Mouse (Mus musculus): ENCODE measurements around the gene Cadm4.

Cadm4 gene

DNA sequence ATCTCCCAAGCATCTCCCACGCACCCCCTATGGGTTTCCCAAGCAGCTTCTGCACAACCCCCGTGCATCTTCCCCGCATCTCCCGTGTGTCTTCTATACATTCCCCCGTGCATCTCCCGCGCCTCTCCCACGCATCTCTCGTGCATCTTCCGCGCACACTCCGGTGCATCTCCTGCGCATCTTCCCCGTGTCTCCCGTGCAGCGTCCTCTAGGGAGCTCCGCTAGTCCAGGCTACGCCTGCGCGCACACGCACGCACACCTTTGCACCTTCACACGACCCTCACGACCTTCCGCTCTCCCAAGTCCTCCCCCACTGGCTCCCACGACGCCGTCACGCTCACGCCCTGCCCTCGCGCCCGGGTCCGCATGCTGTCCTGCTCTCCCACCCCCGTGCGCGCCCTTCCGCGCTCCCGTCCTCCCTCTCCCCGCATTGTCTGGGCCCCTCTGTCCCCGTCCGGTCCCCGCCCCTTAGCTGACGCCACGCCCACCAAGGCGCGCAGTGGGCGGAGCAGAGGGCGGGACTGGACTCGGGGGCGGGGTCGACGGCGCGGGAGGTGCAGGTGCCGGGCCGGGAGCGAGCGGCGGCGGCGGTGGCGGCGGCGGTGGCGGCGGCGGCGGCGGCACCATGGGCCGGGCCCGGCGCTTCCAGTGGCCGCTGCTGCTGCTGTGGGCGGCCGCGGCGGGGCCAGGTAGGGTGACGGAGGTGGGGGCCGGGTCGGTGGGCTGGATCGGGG is at the start of gene Cadm4:
Gene Cadm4, plus strand, starts transcription at position 550 of the 734 bp plus-strand sequence.
- DNase-seq = peak; percentile 94

DNA sequence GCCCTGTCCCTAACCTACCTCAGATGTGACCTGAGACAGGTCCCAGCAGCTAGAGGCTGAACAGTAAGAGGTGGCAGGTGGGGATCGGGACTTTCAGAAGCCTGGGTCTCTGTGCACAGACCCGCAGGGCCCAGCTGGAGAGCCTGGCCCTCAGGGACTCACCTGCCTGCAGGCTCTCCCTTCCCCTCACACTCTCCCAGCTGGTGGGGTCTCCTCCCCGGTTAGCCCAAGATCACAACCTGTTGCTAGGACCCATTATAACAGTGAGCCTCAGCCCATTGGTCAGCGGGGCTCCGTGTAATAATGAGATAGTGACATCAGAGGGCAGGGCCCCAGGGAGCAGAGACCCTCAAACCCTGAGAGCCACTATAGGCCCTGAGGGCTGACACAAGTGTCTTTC is 46.5 kb upstream of the Cadm4 start:
- DNase-seq = peak; percentile 31

DNA sequence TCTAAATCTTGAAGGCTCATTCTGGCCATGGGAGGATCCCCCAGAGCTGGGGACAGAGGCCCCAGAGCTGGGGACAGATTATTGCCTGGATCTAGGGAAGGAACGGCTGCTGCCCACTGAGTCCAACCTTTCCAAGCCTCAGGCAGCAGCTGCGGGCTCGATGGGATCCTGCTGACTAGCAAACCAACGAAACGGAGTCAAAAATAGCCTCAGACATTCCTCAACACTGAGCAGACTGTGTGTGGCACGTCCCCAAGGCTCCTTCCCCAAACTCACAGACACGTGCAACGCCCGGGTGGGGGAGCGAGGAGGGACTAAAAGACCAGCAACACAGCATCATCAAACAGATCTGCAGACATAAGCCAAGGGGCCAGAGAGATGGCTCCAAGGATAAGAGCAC is 43.8 kb upstream of the Cadm4 start:
- DNase-seq = peak; percentile 69

DNA sequence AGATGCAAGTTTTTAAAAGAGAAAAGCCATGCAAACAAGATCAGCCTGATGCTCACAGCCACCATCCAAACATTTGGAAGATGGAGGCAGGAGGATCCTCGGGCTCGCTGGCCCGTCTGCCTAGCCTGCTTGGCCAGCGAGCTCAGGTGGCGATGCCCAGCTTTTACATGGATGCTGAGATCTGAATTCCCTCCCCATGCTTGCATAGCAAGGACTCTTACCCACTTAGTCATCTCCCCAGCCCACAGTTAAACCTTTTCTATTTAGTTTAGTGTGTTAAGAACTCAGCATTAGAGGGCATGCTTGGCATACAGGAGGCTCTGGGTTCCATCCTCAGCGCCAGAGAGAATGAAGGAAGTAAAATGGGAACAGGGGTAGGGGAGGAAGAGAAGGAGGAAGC is 42.6 kb upstream of the Cadm4 start:
- DNase-seq = no peak

DNA sequence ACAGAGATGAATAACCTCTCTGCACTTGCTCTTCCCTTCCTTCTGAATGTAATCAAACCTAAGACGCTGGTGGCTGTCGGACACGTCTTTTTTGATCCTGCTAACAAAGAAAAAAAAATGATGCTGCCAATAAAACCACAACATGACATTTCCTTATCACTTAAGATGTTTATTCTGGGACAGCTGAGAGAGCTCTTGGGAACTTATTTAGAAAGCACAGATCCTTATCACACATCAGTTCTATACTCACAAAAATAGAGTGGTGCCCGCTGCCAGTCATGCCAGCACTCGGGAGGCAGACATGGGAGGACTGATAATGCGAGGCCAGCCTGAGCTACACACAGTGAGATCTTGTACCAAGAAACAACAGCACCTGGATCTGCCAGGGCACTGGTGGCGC is 41.9 kb upstream of the Cadm4 start:
- no peak for DNase-seq

DNA sequence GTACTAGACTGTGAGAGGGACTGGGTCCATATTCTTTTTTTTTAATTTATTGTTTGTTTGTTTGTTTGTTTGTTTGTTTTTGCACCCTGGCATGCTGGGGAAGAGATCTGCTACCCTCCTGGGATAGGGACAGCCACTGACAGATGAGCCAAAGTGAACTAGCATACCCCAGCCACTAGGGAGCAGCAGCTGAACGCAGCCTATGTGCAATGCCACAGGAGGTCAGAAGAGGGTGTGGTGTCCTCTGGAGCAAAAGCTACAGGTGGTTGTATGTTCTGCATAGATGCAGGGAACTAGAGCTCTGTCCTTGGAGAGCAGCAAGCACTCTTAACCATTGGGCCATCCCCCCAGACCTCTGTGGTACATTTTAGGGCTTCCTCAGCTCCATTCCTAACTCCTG is 40.0 kb upstream of the Cadm4 start:
- DNase-seq = peak; percentile 69

DNA sequence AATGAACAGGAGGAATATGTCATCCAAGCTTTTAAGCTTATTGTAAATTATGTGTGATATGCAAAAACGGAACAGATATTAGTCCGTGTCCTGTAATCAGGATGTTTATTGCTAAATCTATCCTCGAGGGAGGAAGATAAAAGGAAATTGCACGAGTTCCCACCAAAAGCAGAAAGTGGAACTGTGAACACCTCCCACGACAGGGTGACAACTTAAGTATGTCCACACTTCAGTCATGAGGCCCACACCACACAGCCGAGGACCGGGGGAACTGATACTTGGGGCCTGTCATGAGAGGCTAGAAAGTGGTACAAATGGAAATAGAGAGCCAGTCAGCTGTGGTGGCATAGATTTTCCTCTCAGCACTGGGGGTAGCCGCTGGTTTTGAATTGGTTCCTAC is 39.5 kb upstream of the Cadm4 start:
- no peak for DNase-seq

DNA sequence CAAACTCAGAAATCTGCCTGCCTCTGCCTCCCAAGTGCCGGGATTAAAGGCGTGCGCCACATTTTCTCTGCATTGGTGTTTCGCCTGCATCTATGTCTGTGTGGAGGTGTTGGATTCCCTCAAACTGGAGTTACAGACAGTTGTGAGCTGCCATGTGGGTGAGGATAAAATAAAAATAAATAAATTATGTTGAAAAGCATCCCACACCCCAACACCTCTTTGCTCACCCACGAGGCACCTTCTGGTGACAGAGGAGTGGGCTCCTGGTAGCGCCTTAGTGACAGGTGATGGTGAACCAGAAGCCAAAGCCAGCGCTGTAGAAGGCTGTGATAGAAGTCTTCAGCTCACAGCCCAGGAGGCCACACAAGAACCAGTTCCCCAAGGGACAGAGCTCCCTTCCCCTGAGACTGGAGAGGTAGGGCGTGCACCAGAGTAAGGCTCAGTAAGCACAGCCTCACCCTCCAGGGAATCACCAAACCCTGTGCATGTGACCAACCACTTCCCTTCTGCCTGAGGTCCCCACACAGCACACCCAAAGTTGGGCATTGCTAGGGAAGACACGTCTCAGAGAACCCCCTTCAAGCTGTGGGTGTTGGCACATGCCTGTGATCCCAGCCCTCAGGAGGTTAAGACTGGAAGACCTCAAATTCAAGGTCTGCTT is 36.4 kb upstream of the Cadm4 start:
- DNase-seq = no peak

DNA sequence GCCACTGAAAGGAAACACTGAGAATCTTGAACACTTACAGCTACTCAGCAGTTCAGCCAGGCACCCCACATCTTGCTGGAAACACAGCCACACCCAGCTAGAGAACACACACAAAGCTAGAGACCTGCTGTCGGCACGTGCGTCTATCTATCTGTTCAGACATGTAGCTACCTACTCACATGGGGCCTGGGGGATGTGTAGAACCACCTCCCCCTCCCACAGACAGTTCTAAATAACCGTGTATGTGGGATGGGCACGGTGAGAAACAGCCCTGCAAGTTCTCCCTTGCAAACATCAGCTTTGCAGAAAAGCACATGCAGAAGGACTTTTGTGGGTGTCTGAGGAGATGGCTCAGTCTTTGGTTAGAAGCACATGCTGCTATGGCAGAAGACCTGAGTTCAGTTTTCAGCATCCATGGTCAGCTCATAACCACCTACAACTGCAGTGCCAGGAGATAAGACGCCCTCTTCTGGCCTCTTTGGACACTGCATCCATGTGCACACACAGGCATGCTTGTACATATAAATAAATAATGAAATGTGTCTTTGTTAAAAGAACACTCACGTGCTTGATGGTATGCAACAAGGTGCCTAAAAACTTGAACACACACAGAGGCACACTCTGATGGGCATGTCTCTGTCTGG is 35.0 kb upstream of the Cadm4 start:
- no peak for DNase-seq

DNA sequence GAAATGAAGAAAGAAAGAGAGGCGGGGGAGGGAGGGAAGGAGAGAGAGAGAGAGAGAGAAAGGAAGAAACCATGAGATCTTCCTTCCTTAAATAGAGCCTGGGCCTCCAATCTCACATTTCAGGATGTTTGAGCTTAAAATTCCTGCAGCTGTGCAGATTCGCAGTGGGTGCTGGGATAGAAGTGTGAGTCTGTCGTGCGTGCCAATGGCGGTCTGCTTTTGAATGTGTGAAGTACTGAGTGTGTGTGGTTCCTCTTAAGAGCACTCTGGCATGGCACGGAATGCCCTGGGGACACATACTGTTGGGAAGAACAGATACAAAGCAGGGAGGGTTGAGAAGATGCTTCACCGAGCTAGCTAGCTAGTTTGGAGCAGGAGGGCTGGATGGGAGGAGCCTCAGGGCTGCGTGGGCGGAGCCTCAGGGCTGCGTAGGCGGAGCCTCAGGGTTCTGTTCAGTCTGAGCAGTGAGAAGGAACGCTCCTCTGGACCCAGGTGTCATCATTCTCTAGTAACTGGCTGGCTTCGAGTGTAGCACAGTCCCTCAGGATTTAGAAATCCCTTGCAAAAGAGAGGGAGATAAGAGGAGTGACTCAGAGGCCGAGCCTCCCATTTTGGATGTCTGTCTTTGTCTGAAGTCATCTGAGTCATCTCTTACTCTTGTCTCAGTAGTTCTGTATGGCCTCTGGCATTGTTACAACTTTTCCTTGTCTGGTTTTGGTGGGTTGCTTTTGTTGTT is 32.9 kb upstream of the Cadm4 start:
- DNase-seq = no peak

DNA sequence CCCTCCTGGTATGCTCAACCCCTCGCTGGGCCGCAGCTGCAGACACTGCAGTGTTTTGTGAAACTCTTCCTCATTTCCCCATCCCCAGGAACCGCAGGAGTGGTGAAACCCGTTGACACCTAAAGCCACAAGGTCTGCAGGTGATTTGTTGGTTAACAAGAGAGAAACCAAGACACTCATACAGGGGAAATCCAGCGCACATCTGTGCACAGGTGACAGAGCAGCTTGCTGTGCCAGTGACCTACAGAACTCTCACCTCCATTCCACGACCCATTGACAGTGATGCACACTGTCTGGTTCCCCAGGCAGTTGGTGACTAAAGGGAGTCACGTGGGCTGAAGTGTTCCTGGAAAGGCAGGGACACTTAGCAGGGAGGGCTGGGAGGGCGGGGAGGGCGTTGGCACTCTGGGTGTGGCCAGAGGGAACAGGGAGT is 31.2 kb upstream of the Cadm4 start:
- no peak for DNase-seq

DNA sequence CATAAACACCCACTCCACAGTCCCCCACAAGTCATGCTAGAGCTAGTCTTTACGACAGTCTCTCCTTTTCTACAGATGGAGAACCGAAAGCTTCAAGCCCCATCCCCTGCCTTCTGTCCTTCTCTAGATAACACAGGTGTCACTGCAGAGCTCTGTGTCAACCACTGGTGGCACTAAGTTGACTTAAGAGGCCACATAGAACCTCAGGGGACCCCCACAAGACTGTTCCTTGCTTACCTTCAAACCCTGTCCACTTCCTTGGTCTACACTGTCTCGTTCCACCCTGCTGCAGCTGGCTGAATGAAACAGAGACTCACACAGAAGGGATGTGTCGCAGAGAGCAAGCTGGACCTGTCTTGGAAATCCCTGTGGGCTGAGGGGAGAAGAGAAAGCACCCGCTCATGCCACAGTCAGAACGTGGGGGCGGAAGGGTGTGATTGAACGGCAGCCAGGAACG is 29.9 kb upstream of the Cadm4 start, which contains the start of gene Irgc1:
Gene Irgc1, minus strand, starts transcription at position 443 of the 457 bp plus-strand sequence.
- DNase-seq = no peak

DNA sequence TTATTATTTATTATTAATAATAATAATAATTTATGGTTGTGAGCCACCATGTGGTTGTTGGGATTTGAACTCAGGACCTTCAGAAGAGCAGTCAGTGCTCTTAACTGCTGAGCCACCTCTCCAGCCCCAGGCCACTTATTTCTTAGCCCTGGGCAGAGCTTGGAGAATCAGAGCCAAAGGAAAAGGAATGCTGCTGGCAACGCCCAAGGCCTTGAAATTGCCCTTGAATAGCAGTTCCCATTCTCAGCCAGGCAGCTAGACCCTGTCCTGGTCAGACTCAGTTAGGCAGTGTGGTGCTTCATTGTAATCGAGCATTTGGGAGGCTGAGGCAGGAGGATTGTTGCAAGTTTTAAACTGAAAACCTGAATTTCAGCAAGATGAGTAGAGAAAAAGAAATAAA is 27.6 kb upstream of the Cadm4 start:
- no peak for DNase-seq

DNA sequence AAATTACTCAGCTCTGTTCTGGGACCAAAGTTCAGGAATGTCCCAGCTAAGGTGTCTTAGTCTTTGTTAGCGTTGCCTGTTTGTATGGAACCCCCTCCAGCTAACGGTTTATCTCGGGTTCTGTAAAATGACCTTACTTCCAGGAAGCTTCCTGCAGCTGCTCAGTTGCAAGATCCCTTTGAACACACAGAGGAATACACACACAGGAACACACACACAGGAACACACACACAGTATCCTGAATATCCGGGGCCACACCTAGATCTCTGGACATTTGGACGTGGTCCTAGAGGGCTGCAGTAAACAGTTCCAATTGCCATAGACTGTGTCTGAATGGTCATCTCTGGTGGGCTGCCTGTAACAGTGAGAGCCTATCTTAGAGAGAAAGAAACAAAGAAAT is 26.1 kb upstream of the Cadm4 start:
- DNase-seq = no peak

DNA sequence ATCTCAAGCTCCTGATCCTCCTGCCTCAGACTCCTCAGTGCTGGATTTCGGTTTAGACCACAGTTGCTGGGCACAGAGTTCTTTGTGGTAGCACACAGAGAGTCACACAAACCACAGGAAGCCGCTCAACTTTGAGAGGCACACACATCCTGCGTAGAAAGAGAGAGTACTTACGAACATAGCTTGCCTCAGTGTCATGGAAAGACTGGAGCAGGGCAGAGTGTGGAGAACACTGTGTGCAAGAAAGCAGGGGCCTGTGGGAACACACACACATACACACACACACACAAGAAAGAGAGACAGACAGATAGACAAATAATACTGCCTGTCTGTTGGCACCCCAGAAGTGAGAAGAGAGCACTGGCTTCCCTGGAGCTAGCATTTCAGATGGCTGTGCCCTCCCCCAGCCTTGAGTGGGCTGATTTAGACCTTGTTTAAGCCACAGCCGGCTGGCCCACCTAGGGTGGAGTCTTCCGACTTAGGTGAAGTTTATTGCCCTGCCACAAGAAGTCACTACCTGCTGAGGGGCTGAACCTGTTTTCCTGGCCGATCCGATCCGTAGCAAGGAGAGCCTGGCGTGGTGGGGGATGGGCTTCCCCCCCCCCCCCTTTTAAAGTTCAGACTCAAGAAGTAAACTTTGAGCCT is 24.0 kb upstream of the Cadm4 start:
- DNase-seq = no peak

DNA sequence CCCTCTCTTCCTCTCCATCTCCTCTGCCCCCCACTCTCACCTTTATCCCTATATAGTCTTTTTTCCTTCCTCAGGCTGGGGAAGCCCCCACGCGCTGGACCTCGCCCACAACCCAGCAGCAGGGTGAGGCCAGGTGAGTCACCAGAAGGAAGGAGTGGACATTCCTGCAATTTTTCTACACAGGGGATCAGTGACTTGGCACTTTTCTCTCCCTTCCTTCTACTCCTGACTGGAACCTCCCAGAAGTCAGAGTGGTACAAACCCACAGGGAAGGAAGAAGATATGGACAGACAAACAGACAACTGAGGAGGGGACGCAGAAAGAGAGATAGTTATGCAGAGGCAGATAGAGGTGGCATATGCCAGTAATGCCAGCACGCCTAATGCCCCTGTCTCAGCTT is 22.4 kb upstream of the Cadm4 start:
- DNase-seq = no peak

DNA sequence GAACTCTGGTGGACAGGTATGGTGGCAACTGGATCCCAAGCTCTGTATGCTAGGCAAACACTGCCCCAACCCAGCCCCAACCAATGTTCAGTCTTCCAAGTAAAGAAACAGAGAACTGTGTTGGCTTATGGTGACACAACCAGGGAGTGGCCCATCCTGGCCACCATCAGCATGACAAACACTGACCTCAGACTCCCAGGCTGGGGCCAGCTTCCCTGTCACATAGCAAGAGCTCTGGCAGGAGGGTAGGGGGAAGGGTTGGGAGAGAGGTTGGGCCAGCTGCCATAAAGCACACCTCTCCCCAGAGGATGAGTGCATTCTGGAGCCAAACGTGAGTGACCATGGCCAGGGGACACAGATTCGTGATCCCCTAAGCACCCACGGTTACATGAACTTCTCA is 22.0 kb upstream of the Cadm4 start:
- DNase-seq = no peak

DNA sequence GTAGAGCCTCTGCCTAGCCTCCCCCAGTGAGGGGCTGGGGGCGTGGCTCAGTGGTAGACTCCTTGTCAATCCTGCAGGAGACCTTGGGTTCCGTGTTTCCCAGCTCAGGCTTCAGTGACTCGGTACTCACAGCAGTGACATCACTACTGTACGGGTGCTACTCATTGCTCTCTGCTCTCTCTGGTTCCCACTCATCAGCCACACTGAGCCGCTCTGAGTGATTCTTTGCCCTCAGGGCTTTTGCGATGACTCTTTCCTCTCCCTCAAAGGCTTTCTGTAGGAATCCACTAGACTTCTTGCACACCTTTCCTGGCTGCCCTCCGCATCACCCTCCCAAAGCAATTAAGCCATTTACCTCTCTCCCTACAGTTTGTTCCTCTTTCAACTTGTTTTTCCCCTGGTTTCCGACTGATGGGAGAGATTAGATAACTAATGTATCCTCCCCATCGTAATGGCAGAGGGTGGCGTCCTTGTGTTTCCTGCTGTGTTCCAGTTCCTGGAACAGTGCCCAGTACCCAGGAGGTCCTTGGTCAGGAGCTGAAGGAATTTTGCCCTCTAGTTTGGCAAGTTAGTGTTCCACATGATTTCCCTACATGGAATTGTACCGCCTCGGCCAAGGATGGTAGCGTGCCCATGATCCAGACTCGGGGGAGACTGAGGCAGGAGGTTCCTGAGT is 20.3 kb upstream of the Cadm4 start:
- no peak for DNase-seq

DNA sequence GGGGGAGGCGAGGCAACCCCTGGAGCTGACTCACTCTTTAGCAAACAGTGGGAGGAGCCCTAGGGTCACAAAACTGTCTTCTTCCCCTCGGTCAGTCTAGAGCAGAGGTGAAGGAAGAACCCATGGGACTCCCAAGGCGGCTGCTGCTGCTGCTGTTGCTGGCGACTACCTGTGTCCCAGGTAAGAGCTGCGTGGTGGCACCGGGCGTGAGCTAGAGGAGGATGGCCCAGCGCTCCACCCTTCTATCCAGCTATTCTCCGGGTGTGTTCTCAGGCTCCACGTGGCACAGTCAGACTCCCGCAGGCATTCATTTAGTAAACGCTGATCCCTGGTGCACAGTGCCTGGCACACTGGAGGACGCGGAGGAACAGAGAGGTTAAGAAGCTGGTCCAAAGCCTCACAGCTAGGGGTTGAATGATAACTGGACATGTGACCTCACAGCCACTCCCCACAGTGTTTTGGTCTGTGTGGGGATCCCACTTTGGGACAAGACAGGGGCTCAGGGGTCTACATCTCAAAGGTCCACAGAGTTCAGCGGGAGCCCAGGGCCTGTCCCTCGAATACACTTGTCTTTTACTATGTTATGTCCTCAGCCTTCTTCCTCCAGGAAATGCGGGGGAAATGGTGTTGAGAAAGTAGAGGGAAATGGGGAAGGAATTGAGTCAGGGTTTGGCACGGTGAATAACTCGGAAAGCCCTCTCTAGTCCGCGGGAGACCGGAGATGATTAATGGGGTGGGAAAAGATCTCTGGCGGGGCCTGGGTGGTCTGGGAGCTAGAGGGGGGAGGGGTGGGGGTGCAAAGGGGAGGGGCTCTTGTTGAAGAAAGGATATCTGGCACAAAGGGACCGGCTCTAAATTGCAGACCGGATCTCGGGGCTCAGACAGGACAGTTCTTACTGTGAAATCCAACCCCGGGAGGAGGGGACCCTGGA is 19.2 kb upstream of the Cadm4 start, which contains the start of gene Plaur:
Gene Plaur, plus strand, starts transcription at position 97 of the 932 bp plus-strand sequence.
- no peak for DNase-seq

DNA sequence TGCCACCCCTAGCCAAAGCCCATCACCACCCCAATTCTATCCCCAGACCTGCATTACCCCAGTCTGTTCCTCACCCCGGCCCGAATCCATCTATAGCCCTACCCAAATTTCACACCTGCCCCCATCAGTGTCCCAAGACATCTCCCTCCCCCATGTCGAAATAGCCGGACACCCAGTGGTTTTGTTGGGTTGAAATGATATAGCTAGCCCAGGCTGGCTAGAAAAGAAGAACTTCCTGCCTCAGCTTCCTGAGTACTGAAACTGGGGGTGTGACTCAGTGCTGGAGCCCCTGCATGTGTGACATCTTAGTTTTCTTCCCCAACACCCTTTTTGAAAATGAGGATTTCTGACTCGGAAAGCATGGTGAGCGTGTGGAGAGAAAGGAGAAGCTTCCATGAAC is 15.0 kb upstream of the Cadm4 start:
- DNase-seq = no peak

DNA sequence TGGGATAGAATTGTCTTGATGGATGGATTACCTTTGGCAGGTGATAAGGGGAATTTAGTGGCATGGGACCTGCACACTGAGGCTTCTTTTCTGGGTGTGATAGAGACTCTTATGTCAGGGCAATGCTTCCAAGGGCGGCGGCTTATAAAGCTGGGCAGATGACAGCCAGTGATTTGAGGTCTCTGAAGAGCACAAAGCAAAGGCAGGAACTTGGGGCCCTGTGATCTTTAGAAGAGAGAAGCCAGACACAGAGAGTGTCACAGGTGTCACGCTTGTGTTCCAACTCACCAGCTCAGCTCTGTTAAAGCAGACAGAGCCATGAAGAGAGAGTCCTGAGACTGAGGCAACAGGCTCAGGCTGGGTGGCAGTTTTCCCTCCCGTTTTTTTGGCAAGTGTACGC is 13.9 kb upstream of the Cadm4 start:
- no peak for DNase-seq
